Mouse (Mus musculus) cerebellum, adult 18-20 months (tissue): ENCODE data around the gene Rhbdl1.
A peak's percentile ranks its signal among the peaks of the same experiment; 100 is the strongest.
"Not testable (repeated sequence)": the region's sequence is repeated elsewhere in the genome, so short reads cannot be mapped to it uniquely, and the experiment has no call there.

Source experiments
- DNase-seq, 2 experiments: peaks; one replicate each; pipeline ENCODE4 v3.0.0; 2021

The Rhbdl1 gene

GRCm38 (mm10) chr17:25871566-25871965, 34.5 kb upstream of the Rhbdl1 start:
- not testable (repeated sequence) for DNase-seq

GRCm38 (mm10) chr17:25869954-25870353, 32.9 kb upstream of the Rhbdl1 start:
- DNase-seq: no peak

- no peak for DNase-seq
Observed at GRCm38 (mm10) chr17:25869498-25869897, 32.4 kb upstream of the Rhbdl1 start.

GRCm38 (mm10) chr17:25868601-25869191, 31.6 kb upstream of the Rhbdl1 start, which contains the start of gene Mcrip2:
TSS of gene Mcrip2 (minus strand) at chr17:25868764.
- peak; percentile 82 to 84 for DNase-seq

GRCm38 (mm10) chr17:25867836-25868600, 30.9 kb upstream of the Rhbdl1 start:
- DNase-seq: peak in 1 of 2 experiments; percentile 44

GRCm38 (mm10) chr17:25867509-25867835, 30.4 kb upstream of the Rhbdl1 start:
- no peak for DNase-seq

GRCm38 (mm10) chr17:25866172-25866571, 29.1 kb upstream of the Rhbdl1 start:
- DNase-seq: no peak

GRCm38 (mm10) chr17:25865288-25865687, 28.2 kb upstream of the Rhbdl1 start:
- no peak for DNase-seq

- no peak for DNase-seq
Observed at GRCm38 (mm10) chr17:25864311-25864710, 27.2 kb upstream of the Rhbdl1 start.

GRCm38 (mm10) chr17:25863681-25864080, 26.6 kb upstream of the Rhbdl1 start:
- DNase-seq: no peak

GRCm38 (mm10) chr17:25861704-25862612, 24.9 kb upstream of the Rhbdl1 start:
- DNase-seq: no peak

- peak; percentile 92 to 93 for DNase-seq
Observed at GRCm38 (mm10) chr17:25860832-25861703, 24.0 kb upstream of the Rhbdl1 start, which contains the start of gene Wdr90. TSS of gene Wdr90 (minus strand) at chr17:25861501.

GRCm38 (mm10) chr17:25860229-25860628, 23.1 kb upstream of the Rhbdl1 start:
- DNase-seq: no peak

- DNase-seq: peak; percentile 93 to 98
Observed at GRCm38 (mm10) chr17:25844396-25844901, 7.4 kb upstream of the Rhbdl1 start, which contains the start of gene Rhot2. TSS of gene Rhot2 (minus strand) at chr17:25844851.

GRCm38 (mm10) chr17:25843636-25844395, 6.7 kb upstream of the Rhbdl1 start:
- peak in 1 of 2 experiments; percentile 50 for DNase-seq

GRCm38 (mm10) chr17:25843122-25843521, 6.0 kb upstream of the Rhbdl1 start:
- no peak for DNase-seq

- no peak for DNase-seq
Observed at GRCm38 (mm10) chr17:25842509-25842908, 5.4 kb upstream of the Rhbdl1 start.

- DNase-seq: no peak
Observed at GRCm38 (mm10) chr17:25841117-25841880, 4.2 kb upstream of the Rhbdl1 start, which contains the start of gene Gm20683. TSS of gene Gm20683 (minus strand) at chr17:25841763.

GRCm38 (mm10) chr17:25840519-25840918, 3.4 kb upstream of the Rhbdl1 start:
- DNase-seq: no peak
